Mouse (Mus musculus) lung, postnatal 25 days (tissue): ENCODE measurements around the gene Slc16a14.

Source experiments
- DNase-seq: peaks from one replicate; pipeline ENCODE4 v3.0.0; 2022; ENCODE audit warnings: low spot score

Slc16a14 gene

DNA sequence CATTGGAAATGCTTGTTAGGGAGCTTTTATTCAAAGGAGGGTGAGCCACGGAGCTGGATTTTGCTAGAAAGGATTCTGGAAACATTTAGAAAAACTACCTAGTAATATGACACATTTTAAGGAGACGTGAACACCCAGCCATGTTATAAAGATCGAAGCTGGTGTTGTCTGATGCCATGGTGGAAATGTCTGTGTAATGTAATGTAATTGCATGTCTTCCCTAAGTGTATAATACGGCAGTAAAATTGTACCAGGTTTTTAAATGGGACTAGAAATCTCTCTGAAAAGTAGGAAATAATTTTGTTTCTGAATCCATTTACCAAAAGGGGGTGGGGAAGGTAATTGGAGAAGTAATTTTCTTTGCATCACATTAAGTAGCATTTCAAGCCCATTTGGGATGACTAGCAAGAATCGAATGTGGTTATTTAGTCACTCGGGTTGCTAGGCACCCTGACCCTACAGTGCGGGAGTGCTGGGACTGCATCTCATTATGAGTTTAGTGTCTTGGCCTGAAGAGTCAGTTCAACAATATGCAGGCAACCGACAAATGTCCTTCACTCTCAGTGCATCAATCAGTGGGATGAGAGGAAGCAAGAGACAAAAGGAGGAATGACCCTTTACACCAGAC, 24.6 kb downstream of the Slc16a14 start:
- DNase-seq = no peak

DNA sequence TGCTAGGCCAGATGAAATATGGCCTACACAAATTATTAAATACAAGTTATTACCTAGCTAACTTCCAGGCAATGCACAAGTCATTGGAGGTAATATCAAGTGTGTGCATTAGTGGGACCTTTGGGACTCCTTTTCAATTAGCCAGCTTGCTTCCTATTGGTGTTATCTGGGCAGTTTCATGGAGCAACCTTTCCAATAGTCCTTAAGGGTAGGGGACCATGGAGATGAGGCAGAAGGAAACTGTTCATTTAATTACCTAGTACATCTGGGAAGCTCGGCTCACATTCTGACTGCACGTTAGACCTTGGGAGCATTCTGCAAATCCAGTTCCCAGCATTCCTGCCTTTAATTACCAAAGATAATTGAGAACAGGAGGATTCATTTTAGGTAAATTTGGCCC, 30.5 kb downstream of the Slc16a14 start:
- no peak for DNase-seq

DNA sequence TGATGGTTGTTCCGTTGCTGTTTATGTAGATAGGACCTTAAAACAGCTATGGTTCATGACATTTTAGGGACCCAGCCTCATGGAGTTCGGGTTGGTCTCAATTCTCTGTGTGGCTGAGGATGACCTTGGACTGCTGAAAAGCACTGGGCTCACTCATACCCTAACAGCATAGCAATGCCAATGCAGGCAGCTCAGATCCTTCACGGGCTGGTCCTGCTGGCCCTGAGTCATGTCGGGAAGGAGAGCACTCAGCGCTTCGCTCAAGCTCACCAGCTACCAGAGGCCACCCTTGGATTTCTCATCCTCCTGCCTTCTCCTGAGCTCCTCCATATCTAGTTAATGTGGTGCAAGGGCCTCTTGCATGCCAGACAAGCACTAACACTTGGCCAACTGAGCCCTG, 35.8 kb downstream of the Slc16a14 start:
- DNase-seq = no peak

DNA sequence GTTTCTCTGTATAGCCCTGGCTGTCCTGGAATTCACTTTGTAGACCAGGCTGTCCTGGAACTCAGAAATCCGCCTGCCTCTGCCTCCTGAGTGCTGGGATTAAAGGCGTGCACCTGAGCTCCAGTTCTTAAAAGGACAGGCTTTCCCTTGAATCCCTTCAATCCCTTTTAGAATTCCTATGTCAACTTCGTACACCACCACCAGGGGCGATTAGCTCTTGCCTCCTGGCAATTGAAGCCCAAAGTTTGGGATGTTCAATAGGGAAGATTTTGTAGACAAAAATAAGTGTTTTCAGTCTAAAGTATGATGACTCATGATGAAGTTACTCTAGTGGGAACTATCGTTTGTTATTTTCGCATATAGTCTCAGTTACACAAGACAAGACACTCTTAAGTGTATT, 37.6 kb downstream of the Slc16a14 start:
- DNase-seq = no peak

DNA sequence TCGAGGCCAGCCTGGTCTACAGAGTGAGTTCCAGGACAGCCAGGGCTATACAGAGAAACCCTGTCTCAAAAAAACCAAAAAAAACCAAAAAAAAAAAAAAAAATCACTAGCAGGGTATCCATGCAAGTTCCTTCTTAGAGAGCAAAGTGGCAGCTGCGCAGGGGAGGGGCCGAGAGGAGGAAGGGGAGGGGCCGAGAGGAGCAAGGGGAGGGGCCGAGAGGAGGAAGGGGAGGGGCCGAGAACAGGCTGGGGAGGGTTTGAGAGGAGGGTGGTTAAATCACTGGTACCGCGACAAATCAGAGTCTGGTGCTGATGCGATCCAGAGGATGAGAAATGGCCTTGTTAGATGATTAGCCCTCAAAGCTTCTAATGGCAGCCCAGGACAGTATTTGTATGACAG, 43.2 kb downstream of the Slc16a14 start:
- no peak for DNase-seq

DNA sequence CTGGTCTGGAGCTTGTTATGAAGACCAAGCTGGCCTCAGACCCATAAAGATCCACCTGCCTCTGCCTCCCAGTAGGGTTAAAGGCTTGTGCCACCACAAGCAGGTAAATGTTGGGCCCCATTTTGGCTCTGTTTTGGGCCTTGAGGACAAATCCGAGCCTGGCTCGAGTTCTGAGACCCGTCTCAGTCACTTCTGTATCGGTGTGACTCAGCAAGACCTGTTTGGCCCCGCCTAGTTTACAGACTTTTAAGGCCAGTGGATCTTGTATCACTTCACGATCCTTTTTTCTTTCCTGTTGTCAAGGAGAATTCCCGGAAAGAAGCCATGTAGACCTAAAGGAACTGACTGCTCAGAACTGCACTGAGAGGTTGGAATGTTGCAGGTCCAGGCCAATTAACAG, 44.4 kb downstream of the Slc16a14 start:
- no peak for DNase-seq

DNA sequence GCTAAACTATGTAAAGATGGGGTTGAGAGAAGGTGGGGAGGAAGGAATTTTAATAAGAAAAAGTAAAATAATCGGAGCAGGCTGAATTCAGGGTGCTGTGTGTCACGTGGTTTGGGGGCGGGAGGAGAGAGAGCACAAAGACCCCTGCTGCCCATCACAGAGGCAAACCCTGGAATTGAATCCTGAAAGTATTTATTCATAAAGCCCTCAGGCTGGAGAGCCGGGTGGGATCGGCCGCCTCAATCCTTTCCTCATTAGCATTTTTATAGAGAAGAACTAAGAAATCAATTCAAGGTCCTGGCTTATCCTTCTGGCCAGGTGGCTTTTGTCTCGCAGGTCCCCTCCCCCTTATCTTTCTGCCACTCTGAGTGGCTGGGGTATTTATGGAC, 44.9 kb downstream of the Slc16a14 start:
- no peak for DNase-seq

DNA sequence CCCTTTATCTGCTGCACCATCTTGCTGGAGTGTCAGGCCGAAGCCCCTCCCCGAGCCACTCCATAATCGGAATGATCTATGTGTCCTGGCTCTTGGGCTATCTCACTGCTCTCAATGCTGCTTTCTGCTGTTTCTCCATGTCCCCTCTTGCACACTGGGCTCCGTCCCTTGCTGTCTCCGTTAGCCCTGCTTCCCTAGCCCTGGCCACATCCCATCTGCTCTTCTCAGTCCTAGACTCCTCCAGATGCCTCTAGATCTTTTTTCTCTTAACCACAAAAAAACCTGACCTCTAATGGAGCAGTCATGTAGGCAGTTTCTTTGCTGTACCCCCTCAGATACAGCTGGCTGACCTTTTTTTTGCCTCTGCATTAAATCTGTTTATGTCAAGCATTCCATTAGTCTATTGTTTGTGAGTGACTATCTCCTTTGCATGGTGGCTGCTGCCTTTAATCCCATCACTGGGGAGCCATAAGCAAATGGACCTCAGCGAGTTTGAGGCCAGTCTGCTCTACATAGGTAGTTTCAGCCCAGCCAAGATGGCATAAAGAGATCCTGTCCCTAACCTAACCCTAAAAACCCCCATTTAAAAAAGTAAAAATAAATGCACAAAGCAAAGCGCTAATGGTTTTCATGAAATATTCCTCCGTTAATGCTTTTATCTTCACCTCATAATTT, 45.5 kb downstream of the Slc16a14 start:
- DNase-seq = no peak

DNA sequence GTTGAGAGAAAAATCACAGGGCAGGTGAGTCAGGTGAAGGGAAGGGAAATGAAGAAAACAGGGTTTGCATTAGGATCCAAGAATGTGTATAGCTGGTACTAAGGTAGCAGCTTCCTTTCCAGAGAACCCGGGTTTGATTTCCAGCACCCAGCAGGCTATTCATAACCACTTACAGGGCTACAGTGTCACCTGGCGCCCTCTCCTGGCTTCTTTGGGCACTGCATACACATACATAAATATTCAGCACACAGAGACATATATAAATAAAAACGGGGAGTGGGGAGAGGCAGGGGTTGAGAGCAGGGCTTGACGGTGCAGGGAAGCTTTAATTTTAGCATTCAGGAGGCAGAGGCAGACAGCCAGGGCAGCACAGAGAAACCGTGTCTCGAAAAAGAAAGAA, 49.0 kb downstream of the Slc16a14 start:
- DNase-seq = no peak

DNA sequence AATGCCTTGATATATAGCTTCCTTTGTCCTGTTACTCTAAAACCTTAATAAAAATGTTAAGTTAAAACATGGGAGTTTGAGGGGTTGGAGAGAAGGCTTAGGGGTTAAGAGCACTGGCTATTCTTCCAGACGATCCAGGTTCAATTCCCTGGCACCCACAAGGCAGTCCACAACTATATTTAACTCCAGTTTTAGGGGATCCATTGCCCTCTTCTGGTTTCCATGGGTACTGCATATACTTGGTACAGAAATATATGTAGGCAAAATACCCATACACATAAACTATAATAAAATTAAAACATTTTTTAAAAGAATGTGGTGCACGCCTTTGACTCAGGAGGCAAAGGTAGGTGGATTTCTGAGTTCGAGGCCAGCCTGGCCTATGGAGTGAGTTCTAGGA, 49.8 kb downstream of the Slc16a14 start:
- no peak for DNase-seq

DNA sequence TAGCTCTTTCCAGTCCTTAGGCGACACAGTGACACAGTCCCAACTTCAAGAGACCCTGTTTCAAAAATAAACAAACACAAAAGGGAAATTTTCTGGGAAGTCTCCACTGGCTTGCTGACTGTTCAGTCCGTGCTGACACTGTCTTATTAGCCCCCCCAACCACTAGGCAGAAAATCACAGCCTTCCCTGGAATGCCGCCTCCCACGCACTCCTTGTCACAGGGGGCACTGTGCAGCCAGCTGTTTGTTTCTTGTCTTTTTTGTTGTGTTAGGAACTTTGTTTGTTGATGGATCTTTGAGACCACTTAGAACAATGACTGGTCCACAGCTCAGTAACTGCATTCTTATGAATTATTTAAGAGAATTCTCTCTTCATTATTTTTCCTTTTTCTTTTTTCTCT, 51.0 kb downstream of the Slc16a14 start:
- DNase-seq = no peak

DNA sequence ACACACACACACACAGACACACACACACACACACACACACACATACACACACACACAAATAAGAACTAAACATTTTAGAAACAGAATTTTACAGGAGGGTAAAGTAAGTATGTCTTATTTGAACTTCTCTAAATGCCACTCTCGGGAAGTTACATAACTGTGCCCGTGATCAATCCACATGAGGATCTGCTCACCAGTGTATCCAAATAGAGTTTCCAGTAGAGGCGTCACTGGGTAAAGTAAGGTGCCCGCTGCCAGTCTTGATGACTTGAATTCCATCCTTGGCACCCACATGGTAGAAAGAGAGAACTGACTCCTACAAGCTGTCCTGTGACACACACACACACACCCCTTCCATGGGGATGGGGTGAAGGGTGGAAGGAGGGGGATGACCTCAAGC, 52.0 kb downstream of the Slc16a14 start:
- no peak for DNase-seq

DNA sequence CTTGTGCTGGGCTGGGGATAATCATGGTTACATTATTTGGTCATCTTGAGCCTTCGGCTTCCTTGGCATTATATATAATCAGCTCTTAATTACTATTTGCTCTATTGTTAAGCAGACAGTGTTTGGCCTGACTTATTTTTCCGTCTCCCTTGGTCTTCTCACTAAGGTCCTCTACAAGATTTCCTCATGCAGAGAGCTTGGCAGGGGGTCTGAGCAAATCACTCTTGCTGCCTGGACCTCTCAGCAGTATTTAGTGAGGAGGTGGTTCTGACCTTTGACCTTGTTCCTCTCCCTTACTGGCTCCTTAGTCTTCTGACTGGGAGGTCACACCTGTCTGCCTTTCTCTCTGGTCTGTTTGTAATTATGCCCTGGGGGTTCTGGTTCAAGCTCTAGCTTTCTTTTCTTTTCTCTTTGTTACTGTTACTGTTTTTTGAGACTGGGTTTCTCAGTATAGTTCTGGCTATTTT, 52.8 kb downstream of the Slc16a14 start:
- no peak for DNase-seq

DNA sequence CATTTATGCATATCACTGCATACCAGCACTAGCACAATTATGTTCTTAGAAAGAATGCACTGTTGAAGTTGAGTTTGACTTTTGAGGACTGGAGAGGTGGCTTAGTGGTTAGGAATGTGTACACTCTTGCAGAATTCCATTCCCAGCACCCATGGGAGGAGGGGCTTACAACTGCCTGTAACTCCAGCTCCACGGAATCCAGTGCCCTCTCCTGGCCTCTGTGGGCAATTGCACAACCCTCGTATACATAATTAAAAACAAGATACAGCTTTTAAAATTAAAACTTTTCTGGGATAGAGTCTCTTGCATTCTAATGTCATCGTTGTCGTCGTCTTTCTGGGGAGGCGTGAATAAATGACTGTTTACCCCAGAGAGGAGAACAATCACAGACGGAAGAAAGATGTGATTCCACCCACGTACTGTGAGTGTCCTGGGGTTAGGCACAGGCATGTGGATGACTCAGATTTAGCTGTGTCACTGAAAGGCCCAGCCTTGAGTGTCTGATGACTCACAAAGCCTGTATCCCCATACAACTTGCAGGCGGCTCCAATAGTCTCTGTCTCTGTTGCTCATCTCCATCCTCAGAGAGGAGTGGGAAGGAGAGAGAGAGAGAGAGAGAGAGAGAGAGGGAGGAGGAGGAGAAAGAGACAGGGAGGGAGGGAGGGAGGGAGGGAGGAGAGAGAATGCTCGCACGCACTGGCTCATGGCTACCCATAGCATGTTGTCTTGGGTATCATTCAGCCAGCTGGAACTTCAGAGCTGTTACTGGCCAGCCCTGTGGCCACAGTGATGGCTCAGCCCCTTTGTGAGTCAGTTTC, 53.5 kb downstream of the Slc16a14 start:
- no peak for DNase-seq

DNA sequence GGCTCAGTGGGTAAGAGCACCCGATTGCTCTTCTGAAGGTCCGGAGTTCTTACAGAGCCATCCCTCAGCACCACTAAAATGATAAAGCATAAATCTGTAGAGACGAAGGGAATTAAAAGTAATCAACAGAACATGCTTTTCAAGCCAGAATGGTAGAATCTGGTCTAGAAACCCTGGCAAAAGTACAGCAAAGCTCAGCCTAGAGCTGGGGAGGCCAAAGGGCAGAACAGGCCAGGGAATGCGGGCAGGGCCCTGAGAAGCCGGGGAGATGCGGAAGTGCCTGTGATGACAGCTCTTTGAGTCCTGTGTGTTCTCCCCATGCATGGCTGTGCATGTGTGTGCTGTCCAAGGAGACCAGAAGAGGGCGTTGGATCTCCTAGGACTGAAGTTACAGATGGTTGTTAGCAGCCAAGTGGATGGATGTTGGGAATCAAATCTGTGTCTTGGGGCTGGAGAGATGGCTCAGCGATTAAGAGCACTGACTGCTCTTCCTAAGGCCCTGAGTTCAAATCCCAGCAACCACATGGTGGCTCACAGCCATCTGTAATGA, 55.3 kb downstream of the Slc16a14 start:
- DNase-seq = no peak

DNA sequence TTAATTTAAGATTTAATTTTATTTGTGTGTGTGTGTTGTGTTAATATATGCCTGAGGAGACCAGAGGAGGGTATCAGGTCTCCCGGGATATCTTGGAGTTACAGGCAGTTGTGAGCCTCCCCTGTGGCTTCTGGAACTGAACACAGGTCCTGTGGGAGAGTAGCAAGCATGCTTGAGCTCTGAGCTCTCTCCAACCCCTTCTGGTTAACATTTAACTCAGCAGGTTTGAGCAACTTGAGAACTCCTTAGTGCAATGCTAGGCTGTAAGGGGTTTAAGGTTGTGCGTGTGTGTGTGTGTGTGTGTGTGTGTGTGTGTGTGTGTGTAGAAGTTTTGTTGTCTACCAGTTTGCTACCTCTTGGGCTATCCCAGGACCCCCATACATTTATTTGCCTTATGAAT, 57.3 kb downstream of the Slc16a14 start:
- DNase-seq = peak; percentile 17

DNA sequence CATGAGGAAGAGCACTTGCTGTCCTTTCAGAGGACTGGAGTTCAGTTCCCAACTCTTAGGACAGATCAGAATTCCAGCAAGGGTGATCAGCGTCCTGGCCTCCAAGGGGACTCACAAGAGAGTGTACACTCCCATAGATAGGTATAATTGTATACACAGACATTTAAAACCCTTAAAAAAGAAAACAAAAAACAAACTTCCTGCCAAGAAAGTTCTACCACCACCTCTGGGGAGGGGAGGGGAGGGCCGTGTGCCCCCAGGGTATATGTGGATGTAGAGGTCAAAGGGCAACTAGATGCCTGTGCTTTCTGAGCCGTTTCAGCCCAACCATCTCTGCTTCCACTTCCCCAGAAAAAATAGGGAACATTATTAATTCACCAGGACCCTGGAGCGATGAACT, 62.0 kb downstream of the Slc16a14 start:
- no peak for DNase-seq

DNA sequence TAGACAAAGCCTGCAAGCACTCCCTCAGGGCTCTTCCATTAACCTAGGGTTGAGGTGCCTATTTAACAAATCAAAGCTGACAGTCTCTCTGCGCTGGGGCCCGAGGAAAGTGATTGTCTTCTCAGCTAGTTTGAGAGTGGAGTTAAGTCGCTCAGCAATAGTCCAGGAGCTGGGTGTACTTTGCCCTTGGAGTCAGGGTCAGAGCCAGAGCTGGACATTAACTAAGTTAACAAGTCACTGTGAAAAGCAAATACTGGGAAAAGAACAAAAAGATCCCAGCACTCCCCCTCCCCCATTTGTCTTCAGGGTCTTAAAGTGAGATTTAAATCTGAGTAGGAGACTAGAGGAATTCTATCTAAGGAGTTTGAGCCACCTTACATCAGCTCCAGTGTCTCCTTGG, 62.8 kb downstream of the Slc16a14 start:
- DNase-seq = no peak

DNA sequence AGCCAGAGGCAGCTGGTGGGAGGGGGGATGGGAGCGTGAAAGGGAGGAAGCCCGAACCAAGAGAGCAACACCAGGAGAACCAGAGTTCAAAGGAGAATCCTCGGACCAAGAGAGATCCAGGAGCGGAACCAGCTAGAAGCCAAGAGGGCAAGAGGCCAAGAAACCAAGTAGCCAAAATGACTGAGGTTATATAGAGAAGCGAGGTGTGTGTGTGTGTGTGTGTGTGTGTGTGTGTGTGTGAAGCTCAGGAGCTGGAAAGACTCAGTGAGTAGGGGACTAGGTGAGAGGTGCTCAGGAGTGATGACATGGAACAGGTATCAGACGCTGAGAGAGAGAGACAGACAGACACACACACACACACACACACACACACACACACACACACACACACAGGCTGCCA, 63.8 kb downstream of the Slc16a14 start:
- no peak for DNase-seq

DNA sequence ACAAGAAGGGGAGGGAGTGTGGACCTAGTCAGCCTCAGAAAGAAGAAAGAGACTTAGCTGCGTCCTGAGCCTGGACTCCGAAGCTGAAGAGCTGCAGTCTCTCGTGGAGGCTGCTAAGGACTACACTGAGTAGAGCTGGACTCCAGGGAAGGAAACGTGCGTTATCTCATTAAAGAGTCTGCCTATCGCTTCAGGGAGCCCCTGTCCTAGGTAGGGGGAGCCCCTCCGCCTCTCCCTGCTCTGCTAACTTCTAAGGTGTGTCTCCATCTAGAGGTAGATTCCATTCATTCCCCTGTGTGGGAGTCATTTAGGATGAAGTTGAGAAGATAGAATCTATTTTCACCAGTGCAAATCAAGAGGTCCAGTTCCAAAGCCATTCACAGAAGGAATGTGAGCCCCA, 65.4 kb downstream of the Slc16a14 start:
- DNase-seq = no peak

DNA sequence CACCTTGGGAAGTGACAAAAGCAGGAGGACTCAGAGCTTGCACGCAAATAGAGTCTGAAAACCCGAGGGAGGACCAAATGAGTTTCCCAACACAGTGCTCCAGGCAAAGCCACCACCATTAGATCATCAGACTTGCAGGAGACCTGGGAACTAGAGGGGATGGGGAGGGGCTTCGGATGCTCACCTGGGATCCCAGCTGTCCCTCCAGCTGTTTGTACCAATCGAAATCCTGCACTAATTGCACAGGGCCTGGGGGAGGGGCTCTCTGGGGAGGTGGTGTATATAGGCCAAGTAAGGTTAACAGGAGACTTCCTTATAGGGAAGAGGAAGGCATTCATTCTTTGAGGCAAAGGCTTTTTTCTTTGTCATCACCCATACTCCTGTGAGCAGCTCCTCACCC, 66.1 kb downstream of the Slc16a14 start:
- no peak for DNase-seq

DNA sequence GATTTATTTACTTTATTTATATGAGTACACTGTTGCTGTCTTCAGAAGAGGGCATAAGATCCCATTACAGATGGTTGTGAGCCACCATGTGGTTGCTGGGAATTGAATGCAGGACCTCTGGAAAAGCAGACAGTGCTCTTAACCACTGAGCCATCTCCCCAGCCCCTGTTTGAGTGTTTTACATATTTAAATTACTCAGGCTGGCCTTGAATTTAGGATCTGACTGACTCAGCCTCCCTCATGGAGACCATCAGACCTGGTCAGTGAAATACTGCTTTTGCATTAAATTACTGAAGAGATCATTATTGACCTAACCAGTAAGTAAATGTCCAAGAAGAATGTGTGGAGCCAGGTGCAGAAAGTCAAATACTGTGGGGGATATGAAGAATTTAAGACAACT, 66.6 kb downstream of the Slc16a14 start:
- DNase-seq = no peak

DNA sequence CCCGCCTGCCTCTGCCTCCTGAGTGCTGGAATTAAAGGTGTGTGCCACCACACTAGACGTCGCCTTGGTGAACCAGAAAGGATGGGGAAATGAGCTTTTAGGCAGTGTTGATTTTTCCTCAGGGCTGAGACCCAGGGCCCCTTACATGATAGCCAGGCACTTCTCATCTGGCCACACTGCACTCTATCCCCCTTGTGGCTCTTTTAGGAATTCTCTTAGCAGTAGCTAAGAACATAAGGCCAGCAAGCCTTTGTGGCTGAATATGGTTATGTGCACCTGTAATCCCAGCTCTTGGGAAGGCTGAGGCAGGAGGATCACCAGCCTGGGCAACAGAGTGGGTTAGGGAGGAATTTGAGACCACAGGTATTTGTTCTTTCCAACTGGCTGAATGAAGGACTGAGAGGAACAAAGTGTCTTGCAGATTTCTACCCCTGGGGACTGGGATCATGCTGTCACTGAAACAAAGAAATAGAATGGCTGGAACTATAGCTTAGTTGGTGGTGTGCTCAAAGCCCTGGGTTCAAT, 68.2 kb downstream of the Slc16a14 start:
- no peak for DNase-seq
